Comparison of ENCODE assay signal across 10 mouse cellular contexts in genomic region chr13:23913791-23914306, GRCm38 (mm10). TPM values are rescaled to one million over a fixed set of nuclear protein-coding genes. Genes with fewer than 3 reads are reported as not detected.
DNase-seq lines count a peak whose midpoint lies in the region; ATAC-seq and TF ChIP-seq lines count a peak whose summit lies in the region.
"Had no signal": no experiment of that assay in that cellular context is flagged by ENCODE, and none has a peak within 500 bp of the region (broad histone marks: within the 10 kb centered on the region; RNA-seq: fewer than 3 reads in every experiment).

No protein-coding gene starts in this region.

- peaks cover 9% of the 10 kb centered on the region for H3K4me1 ChIP-seq in intestine, embryonic 14.5 days (replicated peaks; ENCODE audit: control insufficient read depth, insufficient read depth, low read length)
- H3K4me1 ChIP-seq in liver, postnatal 0 days (ENCODE audit: insufficient read depth): peaks cover 55% of the 10 kb centered on the region
- peaks cover 8% of the 10 kb centered on the region; the same call in 1 of the 2 replicates for H3K4me1 ChIP-seq in hindbrain, embryonic 10.5 days (replicated peaks)
- H3K4me1 ChIP-seq: midbrain, embryonic 15.5 days had no signal

- H3K9me3 ChIP-seq in intestine, embryonic 14.5 days (ENCODE audit: control insufficient read depth, low read length): no peaks in the 10 kb centered on the region
- H3K9me3 ChIP-seq in liver, postnatal 0 days (ENCODE audit: low read length): no peaks in the 10 kb centered on the region
- no peaks in the 10 kb centered on the region for H3K9me3 ChIP-seq in hindbrain, embryonic 10.5 days
- H3K9me3 ChIP-seq: midbrain, embryonic 15.5 days had no signal

- no peaks in the 10 kb centered on the region for H3K36me3 ChIP-seq in C2C12 (ENCODE audit: control insufficient read depth, insufficient read depth)
- H3K36me3 ChIP-seq in intestine, embryonic 14.5 days (ENCODE audit: control insufficient read depth, insufficient read depth, low read length): no peaks in the 10 kb centered on the region
- H3K36me3 ChIP-seq in liver, postnatal 0 days (replicated peaks; ENCODE audit: insufficient read depth, low read length): no peaks in the 10 kb centered on the region
- no peaks in the 10 kb centered on the region for H3K36me3 ChIP-seq in hindbrain, embryonic 10.5 days
- H3K36me3 ChIP-seq: midbrain, embryonic 15.5 days had no signal

- H3K9ac ChIP-seq in intestine, embryonic 14.5 days (ENCODE audit: low read length): no peak overlapping the region
- H3K9ac ChIP-seq in liver, postnatal 0 days (replicated peaks): no peak overlapping the region; the same call in 1 of the 2 replicates
- H3K9ac ChIP-seq: midbrain, embryonic 15.5 days had no signal

- H3ac ChIP-seq in C2C12 (ENCODE audit: control insufficient read depth, insufficient read length, low read depth): no peak overlapping the region

- H3K4me3 ChIP-seq in C2C12 (ENCODE audit: insufficient read depth, poor library complexity, severe bottlenecking): no peak overlapping the region
- peak overlapping the region; percentile 27 for H3K4me3 ChIP-seq in intestine, embryonic 14.5 days (ENCODE audit: low read depth, low read length)
- H3K4me3 ChIP-seq in liver, postnatal 0 days (ENCODE audit: low read depth, low read length): no peak overlapping the region
- no peak overlapping the region for H3K4me3 ChIP-seq in hindbrain, embryonic 10.5 days
- H3K4me3 ChIP-seq in left cerebral cortex, adult 2 months: no peak overlapping the region
- H3K4me3 ChIP-seq: midbrain, embryonic 15.5 days had no signal

- ATAC-seq in intestine, embryonic 14.5 days (replicated peaks; ENCODE audit: low FRiP score, low TSS enrichment, low read depth): peak; percentile 43; the same call in 1 of the 2 replicates
- ATAC-seq in liver, postnatal 0 days: peak; percentile 86
- ATAC-seq in cerebellum, adult (ENCODE audit: insufficient number of reproducible peaks, low FRiP score, low TSS enrichment): no peak
- ATAC-seq: midbrain, embryonic 15.5 days had no signal

- intact Hi-C loops in left cerebral cortex, adult 2 months (cut with DNase I): no loop called here

- 22% methylated on average over 6 of the region's 6 CpGs for WGBS in intestine, embryonic 14.5 days
- WGBS in liver, postnatal 0 days (ENCODE audit: insufficient replicate concordance): 3% methylated on average over 6 of the region's 6 CpGs
- 62% methylated on average over 6 of the region's 6 CpGs for WGBS in hindbrain, embryonic 10.5 days

- H3K79me3 ChIP-seq in C2C12 (ENCODE audit: low read depth): no peaks in the 10 kb centered on the region

- DNase-seq in adrenal gland, postnatal 36 days: peak; percentile 38 to 40
- DNase-seq in intestine, embryonic 14.5 days (ENCODE audit: low spot score): peak; percentile 59
- peak; percentile 67 for DNase-seq in liver, postnatal 0 days
- no peak for DNase-seq in cerebellum, adult 9-10 months
- DNase-seq in hindbrain, embryonic 10.5 days (ENCODE audit: low spot score): no peak
- no peak for DNase-seq in left cerebral cortex, adult 2 months (ENCODE audit: extremely low spot score in 1 of 2, low spot score in 2 of 2)

- no peaks in the 10 kb centered on the region for H3K27me3 ChIP-seq in C2C12 (ENCODE audit: control insufficient read depth, insufficient read depth, insufficient read length)
- no peaks in the 10 kb centered on the region for H3K27me3 ChIP-seq in intestine, embryonic 14.5 days (replicated peaks; ENCODE audit: control insufficient read depth, insufficient read depth, low read length)
- H3K27me3 ChIP-seq in liver, postnatal 0 days (ENCODE audit: insufficient read depth, low read length): no peaks in the 10 kb centered on the region
- no peaks in the 10 kb centered on the region for H3K27me3 ChIP-seq in hindbrain, embryonic 10.5 days (ENCODE audit: insufficient read depth, poor library complexity, severe bottlenecking)
- H3K27me3 ChIP-seq: midbrain, embryonic 15.5 days had no signal

- H3K4me2 ChIP-seq in intestine, embryonic 14.5 days (ENCODE audit: low read length): peak overlapping the region; percentile 42
- no peak overlapping the region for H3K4me2 ChIP-seq in liver, postnatal 0 days (ENCODE audit: low read depth, low read length)
- H3K4me2 ChIP-seq: midbrain, embryonic 15.5 days had no signal

- TF ChIP-seq EP300 in liver, postnatal 0 days (IDR thresholded peaks at IDR 0.05; ENCODE audit: low read depth): peak; percentile 90

- TF ChIP-seq CTCF in C2C12 (IDR thresholded peaks at IDR 0.05; ENCODE audit: control insufficient read depth, insufficient read depth, insufficient read length): no peak
- no peak for TF ChIP-seq CTCF in liver, postnatal 0 days (IDR thresholded peaks at IDR 0.05; ENCODE audit: low read depth)
- TF ChIP-seq CTCF in left cerebral cortex, adult 2 months (IDR thresholded peaks at IDR 0.05): no peak

- H3K27ac ChIP-seq in intestine, embryonic 14.5 days (ENCODE audit: low read depth): peak overlapping the region; percentile 71
- H3K27ac ChIP-seq in liver, postnatal 0 days (ENCODE audit: low read depth): peak overlapping the region; percentile 84
- no peak overlapping the region for H3K27ac ChIP-seq in hindbrain, embryonic 10.5 days
- H3K27ac ChIP-seq in left cerebral cortex, adult 2 months: no peak overlapping the region
- H3K27ac ChIP-seq: midbrain, embryonic 15.5 days had no signal

- H3K79me2 ChIP-seq in C2C12 (ENCODE audit: control insufficient read depth, insufficient read depth): no peaks in the 10 kb centered on the region

TF ChIP-seq in C2C12, 6 proteins besides CTCF, POLR2A, EP300 and RAD21:
- TF ChIP-seq FOSL1 (IDR thresholded peaks at IDR 0.05; ENCODE audit: insufficient read depth, low read length, poor library complexity, severe bottlenecking) (peak; percentile 33), MAX (IDR thresholded peaks at IDR 0.05) (no peak), MYOD1 (IDR thresholded peaks at IDR 0.05; ENCODE audit: control insufficient read depth, insufficient read length, low read depth) (no peak)

RNA-seq across cellular contexts. Expression of gene Slc17a4, which starts 1.0 kb away (rescaled TPM):
- polyA plus RNA-seq in C2C12 (2012; fragmentation: generic; extraction: Trizol): not detected
- under 1 TPM in 1 of 2 experiments, not detected in 1; 0.23 TPM for total RNA-seq in adrenal gland, postnatal 36 days (2021)
- 14.7 and 17.5 TPM in 2 replicates for polyA plus RNA-seq in intestine, embryonic 14.5 days (2014; fragmentation: Nextera tagmentation; extraction: Ambion mirVana)
- polyA plus RNA-seq in liver, postnatal 0 days (2015; fragmentation: Nextera tagmentation; extraction: Ambion mirVana): 1.1 and 2.0 TPM in 2 replicates
- polyA plus RNA-seq in hindbrain, embryonic 10.5 days (2016; fragmentation: Nextera tagmentation; extraction: Ambion mirVana): not detected in 2 replicates
- total RNA-seq in left cerebral cortex, adult 2 months (2021): not detected
- total RNA-seq: gastrocnemius, adult 8-10 months had no signal
- polyA plus RNA-seq: midbrain, embryonic 15.5 days had no signal

RNA-seq across cellular contexts. Expression of gene Hist1h2ba, which starts 20.1 kb away (rescaled TPM):
- not detected for polyA plus RNA-seq in C2C12 (2012; fragmentation: generic; extraction: Trizol)
- total RNA-seq in adrenal gland, postnatal 36 days (2021): not detected
- polyA plus RNA-seq in intestine, embryonic 14.5 days (2014; fragmentation: Nextera tagmentation; extraction: Ambion mirVana): not detected in 2 replicates
- not detected in 2 replicates for polyA plus RNA-seq in liver, postnatal 0 days (2015; fragmentation: Nextera tagmentation; extraction: Ambion mirVana)
- polyA plus RNA-seq in hindbrain, embryonic 10.5 days (2016; fragmentation: Nextera tagmentation; extraction: Ambion mirVana): not detected in 2 replicates
- not detected for total RNA-seq in left cerebral cortex, adult 2 months (2021)
- total RNA-seq: gastrocnemius, adult 8-10 months had no signal
- polyA plus RNA-seq: midbrain, embryonic 15.5 days had no signal

RNA-seq across cellular contexts. Expression of gene Hist1h2aa, which starts 20.4 kb away (rescaled TPM):
- not detected for polyA plus RNA-seq in C2C12 (2012; fragmentation: generic; extraction: Trizol)
- total RNA-seq in adrenal gland, postnatal 36 days (2021): not detected
- not detected in 2 replicates for polyA plus RNA-seq in intestine, embryonic 14.5 days (2014; fragmentation: Nextera tagmentation; extraction: Ambion mirVana)
- polyA plus RNA-seq in liver, postnatal 0 days (2015; fragmentation: Nextera tagmentation; extraction: Ambion mirVana): not detected in 2 replicates
- polyA plus RNA-seq in hindbrain, embryonic 10.5 days (2016; fragmentation: Nextera tagmentation; extraction: Ambion mirVana): not detected in 2 replicates
- total RNA-seq in left cerebral cortex, adult 2 months (2021): not detected
- total RNA-seq: gastrocnemius, adult 8-10 months had no signal
- polyA plus RNA-seq: midbrain, embryonic 15.5 days had no signal

RNA-seq across cellular contexts. Expression of gene Slc17a1, which starts 46.3 kb away (rescaled TPM):
- polyA plus RNA-seq in C2C12 (2012; fragmentation: generic; extraction: Trizol): not detected
- total RNA-seq in adrenal gland, postnatal 36 days (2021): not detected
- polyA plus RNA-seq in intestine, embryonic 14.5 days (2014; fragmentation: Nextera tagmentation; extraction: Ambion mirVana): 0.31 and 0.53 TPM in 2 replicates
- 1.0 and 1.2 TPM in 2 replicates for polyA plus RNA-seq in liver, postnatal 0 days (2015; fragmentation: Nextera tagmentation; extraction: Ambion mirVana)
- not detected in 2 replicates for polyA plus RNA-seq in hindbrain, embryonic 10.5 days (2016; fragmentation: Nextera tagmentation; extraction: Ambion mirVana)
- total RNA-seq in left cerebral cortex, adult 2 months (2021): not detected
- total RNA-seq: gastrocnemius, adult 8-10 months had no signal
- polyA plus RNA-seq: midbrain, embryonic 15.5 days had no signal

Comparison
In these comparisons a context has a peak if more than half of its experiments do, and no peak if none do; other contexts are left out.
1. DNase-seq: peak in adrenal gland, postnatal 36 days (2 of 2), intestine, embryonic 14.5 days (single experiment) and liver, postnatal 0 days (single experiment); none in cerebellum, adult 9-10 months (single experiment), hindbrain, embryonic 10.5 days (single experiment) and left cerebral cortex, adult 2 months (0 of 2).
2. H3K27ac ChIP-seq: peak in intestine, embryonic 14.5 days (single experiment) and liver, postnatal 0 days (single experiment); none in hindbrain, embryonic 10.5 days (single experiment) and left cerebral cortex, adult 2 months (single experiment).